Mouse (Mus musculus) C2C12 (cell line): ENCODE measurements at regions not wholly inside any gene's neighbourhood (a gene's known extent, or its start where the extent isn't known, plus 50 kb on each side); places are given as distances from the start of the nearest gene placed in this dataset.

Source experiments
- CEBPB ChIP-seq: IDR thresholded peaks from one replicate; pipeline ENCODE4 v1.6.1; 2011; ENCODE audit warnings: low read depth, mild to moderate bottlenecking, control low read depth, moderate library complexity
- CTCF ChIP-seq: IDR thresholded peaks from one replicate; pipeline ENCODE4 v1.5.1; 2011; ENCODE audit not compliant: control insufficient read depth, insufficient read depth, insufficient read length
- FOSL1 ChIP-seq: IDR thresholded peaks from one replicate; pipeline ENCODE4 v1.8.0; 2011; ENCODE audit warnings: mild to moderate bottlenecking, low read length; ENCODE audit not compliant: poor library complexity, insufficient read depth, severe bottlenecking
- MAX ChIP-seq: IDR thresholded peaks from one replicate; pipeline ENCODE4 v1.6.1; 2011; ENCODE audit warnings: mild to moderate bottlenecking, control low read depth
- MYOD1 ChIP-seq: IDR thresholded peaks from one replicate; pipeline ENCODE4 v1.6.1; 2011; ENCODE audit warnings: low read depth; ENCODE audit not compliant: control insufficient read depth, insufficient read length
- USF1 ChIP-seq: IDR thresholded peaks from one replicate; pipeline ENCODE4 v1.6.1; 2011; ENCODE audit warnings: low read depth, mild to moderate bottlenecking, control low read depth, moderate library complexity

DNA sequence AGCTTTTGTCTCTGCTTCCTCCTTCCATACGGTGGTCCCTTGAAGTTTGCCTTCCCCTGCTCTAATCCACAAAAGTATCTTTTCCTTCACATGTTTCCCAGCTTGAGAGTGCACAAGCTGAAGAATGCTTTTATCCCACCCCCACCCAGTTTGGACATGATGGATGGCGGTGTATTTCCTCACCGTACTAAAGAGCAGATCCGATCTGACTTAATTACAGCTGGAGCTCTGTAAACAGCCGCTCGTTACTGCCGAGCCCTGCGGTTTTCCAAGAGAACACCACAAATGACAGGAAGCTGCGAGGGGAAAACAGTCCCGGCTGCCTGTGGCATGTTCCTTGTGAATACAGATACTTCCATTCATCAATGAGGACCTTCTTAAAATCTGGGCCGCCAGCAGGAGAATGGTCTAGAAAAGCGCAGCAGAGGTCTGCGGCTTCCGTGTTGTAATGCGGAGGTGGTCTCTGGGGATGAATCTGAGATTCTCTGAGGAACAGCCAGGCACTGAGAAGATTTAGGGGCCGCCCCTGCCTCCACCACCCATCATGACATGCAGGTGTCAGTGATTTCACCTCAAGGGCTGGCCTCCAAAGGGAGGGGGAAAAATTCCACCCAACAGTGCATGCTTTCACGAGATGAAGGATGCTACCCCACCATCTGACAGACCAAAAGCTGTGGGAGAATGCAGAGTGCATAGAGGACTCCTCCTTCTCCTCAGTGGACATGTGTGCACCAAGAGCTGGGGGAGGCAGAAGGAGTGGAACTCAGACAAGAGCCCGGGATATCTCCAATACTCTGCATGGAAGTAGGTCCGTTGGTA, 155.7 kb upstream of the Cd180 start:
- no peak for TF ChIP-seq CTCF
- no peak for TF ChIP-seq MAX
- TF ChIP-seq MYOD1: no peak
- TF ChIP-seq CEBPB: no peak
- no peak for TF ChIP-seq FOSL1
- no peak for TF ChIP-seq USF1
